Mouse (Mus musculus): Measurements from ENCODE around the gene Dydc1. TPM values are rescaled to one million over a fixed set of nuclear protein-coding genes. Genes with fewer than 3 reads are reported as not detected.

Gene Dydc1
- polyA plus RNA-seq, 1 experiment: not detected

DNA sequence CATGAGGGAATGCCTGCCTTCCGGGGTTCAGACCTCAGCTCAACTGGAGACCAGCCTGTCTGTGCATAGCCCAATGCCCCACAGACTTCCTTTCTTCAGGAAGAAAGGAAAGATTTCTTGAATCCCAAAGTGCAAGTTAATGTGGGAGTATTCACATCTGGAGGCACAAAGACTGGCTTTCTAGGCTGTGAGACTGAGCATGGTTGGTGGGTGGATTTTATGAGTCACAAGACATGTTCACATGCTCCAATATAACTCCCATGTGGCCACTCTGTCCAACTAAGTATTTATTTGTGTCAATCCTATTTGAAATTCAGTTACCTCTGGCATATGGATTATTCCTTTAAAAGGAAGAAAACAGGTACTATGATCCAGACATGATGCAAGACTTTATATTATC lies 26.0 kb downstream of the Dydc1 start:
- DNase-seq (ENCODE audit: low read depth): no peak

- DNase-seq (ENCODE audit: low read depth): no peak
Observed at GRCm38 (mm10) chr14:41100712-41101111, 28.0 kb downstream of the Dydc1 start.

DNA sequence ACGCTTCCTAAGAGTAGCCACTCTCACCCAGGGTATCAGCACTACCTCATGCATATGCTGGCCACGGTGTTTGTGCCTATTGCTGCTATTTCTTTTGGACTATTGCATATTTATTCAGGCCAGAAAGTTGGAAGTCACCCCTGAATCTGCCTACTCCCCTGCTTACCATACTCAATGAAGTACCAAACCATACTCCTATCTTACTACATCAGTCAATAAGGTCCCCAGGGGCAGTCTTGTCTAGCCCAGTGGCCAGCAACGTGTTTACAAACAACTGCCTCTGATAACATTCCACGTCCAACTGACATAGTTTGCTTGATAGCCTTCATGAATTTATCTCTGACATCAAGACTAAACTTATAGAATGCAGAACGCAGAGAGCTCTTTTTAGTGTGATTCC lies 28.5 kb downstream of the Dydc1 start:
- no peak for DNase-seq (ENCODE audit: low read depth)

DNA sequence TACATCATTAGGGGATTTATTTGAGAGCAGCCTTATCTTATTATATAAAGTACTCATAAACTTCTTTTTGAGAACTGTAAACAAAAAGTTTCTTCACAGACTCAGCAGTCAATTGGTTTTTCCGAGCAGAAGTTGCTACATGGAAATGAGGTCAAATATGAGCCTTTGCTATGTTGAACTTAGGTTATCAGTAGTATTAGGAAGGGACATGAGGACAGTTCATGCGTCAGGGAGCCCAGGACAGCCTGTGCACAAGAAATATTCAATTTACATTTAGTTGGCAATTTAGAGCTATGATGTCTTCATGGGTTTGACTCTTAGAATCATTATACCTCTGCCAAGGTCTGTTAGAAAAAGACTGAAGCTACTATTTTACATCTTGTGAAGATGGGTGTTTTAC lies 29.6 kb downstream of the Dydc1 start:
- DNase-seq (ENCODE audit: low read depth): no peak

DNA sequence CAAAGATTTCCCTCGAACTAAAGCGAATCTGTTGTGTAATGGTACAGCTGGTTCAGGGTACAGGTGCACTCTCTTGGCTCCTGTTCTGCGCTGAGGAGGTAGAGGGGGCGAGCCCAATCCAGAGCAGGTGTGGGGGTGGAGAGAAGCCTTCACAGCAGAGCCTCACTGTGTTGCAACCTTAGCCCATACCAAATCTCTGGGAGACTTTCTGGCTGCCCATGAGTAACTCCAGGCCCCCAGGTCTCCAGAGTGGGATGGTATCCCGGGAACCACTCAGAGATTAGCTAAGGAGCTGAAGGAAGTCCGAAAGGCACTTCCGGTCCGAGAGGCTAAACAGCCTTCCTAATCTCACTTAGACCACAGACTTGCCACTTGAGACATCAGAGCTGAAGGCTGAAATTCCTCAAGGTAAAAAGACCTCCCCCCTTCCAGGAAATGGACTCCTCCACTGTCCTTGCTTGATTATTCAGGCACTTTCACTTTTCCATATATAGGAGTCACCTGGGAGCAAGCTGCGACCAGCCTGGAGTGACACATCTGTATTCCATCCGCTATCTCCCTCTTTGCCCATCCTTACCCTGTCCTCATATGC lies 32.2 kb downstream of the Dydc1 start, which contains the start of gene Mat1a:
Gene Mat1a, plus strand, starts transcription at position 183 of the 592 bp plus-strand sequence.
- DNase-seq (ENCODE audit: low read depth): peak; percentile 8

GRCm38 (mm10) chr14:41111031-41111668 lies 38.4 kb downstream of the Dydc1 start:
- no peak for DNase-seq (ENCODE audit: low read depth)

GRCm38 (mm10) chr14:41112944-41113343 lies 40.2 kb downstream of the Dydc1 start:
- DNase-seq (ENCODE audit: low read depth): no peak

DNA sequence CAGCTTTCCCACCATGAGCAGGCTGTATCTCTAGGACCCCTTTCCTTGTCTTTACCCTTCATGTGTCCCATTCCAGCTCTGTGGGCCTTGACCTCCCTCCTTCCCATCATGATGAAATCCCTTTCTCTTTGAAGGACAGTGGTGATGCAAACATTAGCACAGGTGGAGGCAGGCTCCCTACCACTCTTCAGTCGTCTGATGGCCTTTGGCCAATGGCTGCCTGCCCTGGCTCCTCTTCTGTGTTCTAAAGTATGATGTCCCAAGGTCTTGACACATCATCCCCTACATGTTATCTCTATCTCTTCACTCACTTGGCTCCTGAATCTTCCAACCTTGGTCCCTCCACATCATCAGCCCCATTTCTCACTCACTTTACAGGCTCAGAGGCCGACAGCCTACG lies 43.6 kb downstream of the Dydc1 start:
- no peak for DNase-seq (ENCODE audit: low read depth)

DNA sequence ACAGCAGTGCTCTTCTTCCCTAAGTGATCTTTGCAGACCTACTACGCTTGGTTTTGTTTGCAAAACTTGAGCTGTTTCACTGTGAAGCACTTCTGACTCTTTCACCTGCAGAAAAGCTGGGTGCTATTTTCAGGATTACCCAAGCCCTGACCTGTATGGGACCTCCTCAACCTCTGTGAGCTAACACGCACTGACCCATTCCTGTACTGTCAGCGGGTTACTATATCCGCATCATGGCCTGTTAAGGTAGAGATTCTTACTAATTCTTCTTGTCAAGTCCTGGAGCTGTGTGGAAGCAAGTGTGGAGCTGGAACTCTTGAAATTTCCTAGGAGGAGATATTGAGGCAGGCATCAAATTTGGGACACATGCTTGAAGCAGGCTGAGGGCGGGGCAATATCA lies 52.0 kb downstream of the Dydc1 start:
- DNase-seq (ENCODE audit: low read depth): no peak

- no peak for DNase-seq (ENCODE audit: low read depth)
Observed at GRCm38 (mm10) chr14:41127997-41128396, 55.3 kb downstream of the Dydc1 start.

GRCm38 (mm10) chr14:41131540-41131939 lies 58.8 kb downstream of the Dydc1 start, which contains the start of gene Sftpa1:
TSS of gene Sftpa1 (plus strand) at chr14:41131782.
- no peak for DNase-seq (ENCODE audit: low read depth)

GRCm38 (mm10) chr14:41137006-41137405 lies 64.3 kb downstream of the Dydc1 start:
- DNase-seq (ENCODE audit: low read depth): no peak

GRCm38 (mm10) chr14:41140686-41141085 lies 68.0 kb downstream of the Dydc1 start:
- no peak for DNase-seq (ENCODE audit: low read depth)

Other genes with a start within 250 kb of the Dydc1 start
- gene Sh2d4b, start 179.6 kb upstream of the Dydc1 start, polyA plus RNA-seq (2012; rRNA removed): 0.57 and 0.58 TPM in 2 replicates
- gene Tspan14, start 106.1 kb upstream of the Dydc1 start, polyA plus RNA-seq (2012; rRNA removed): 100 and 106 TPM in 2 replicates
- gene Fam213a, start 59.1 kb upstream of the Dydc1 start, polyA plus RNA-seq (2012; rRNA removed): 62.5 and 66.8 TPM in 2 replicates
- gene Dydc2, start 3.7 kb upstream of the Dydc1 start, polyA plus RNA-seq (2012; rRNA removed): 0.19 and 0.22 TPM in 2 replicates
- gene Mat1a, start 32.1 kb downstream of the Dydc1 start, polyA plus RNA-seq (2012; rRNA removed): 0.49 and 1.2 TPM in 2 replicates
- not detected in 2 replicates for gene Sftpa1, start 58.9 kb downstream of the Dydc1 start, polyA plus RNA-seq (2012; rRNA removed)
- gene Mbl1, start 78.5 kb downstream of the Dydc1 start, polyA plus RNA-seq (2012; rRNA removed): not detected in 2 replicates
- 0.08 and 0.22 TPM in 2 replicates for gene Sftpd, start 112.2 kb downstream of the Dydc1 start, polyA plus RNA-seq (2012; rRNA removed)
- not detected in 2 replicates for gene Gm2832, start 205.9 kb downstream of the Dydc1 start, polyA plus RNA-seq (2012; rRNA removed)